Mouse (Mus musculus) effector memory CD4-positive, alpha-beta T cell, adult 5 months (primary cell): ENCODE data around the gene Lmo2. TPM values are rescaled to one million over a fixed set of nuclear protein-coding genes. Genes with fewer than 3 reads are reported as not detected.

ENCODE experiments used
- polyA plus RNA-seq: library from polyadenylated mRNA; unstranded; fragments of 100-300 nt; shearing (Covaris generic); gene quantifications from one replicate; pipeline ENCODE4 v1.2.1, GENCODE M21; 2017

Gene Lmo2
- polyA plus RNA-seq, result not detected

GRCm38 (mm10) chr2:103957649-103958546 lies at the start of gene Lmo2:
TSS of gene Lmo2 (plus strand) at chr2:103957986.

GRCm38 (mm10) chr2:104027458-104028138 lies 69.8 kb downstream of the Lmo2 start, which contains the start of gene Fbxo3:
TSS of gene Fbxo3 (plus strand) at chr2:104027721.

GRCm38 (mm10) chr2:104028139-104028723 lies 70.4 kb downstream of the Lmo2 start, which contains the start of gene 4931422A03Rik:
TSS of gene 4931422A03Rik (minus strand) at chr2:104028361.

Other genes starting within 250 kb of the Lmo2 start
- gene Nat10, start 196.7 kb upstream of the Lmo2 start, polyA plus RNA-seq, result 36.9 TPM
- 219 TPM for gene Caprin1, start 160.3 kb upstream of the Lmo2 start, polyA plus RNA-seq
- 38.5 TPM for gene Fbxo3, start 69.7 kb downstream of the Lmo2 start, polyA plus RNA-seq
- 4.7 TPM for gene 4931422A03Rik, start 70.4 kb downstream of the Lmo2 start, polyA plus RNA-seq
- 0.22 TPM for gene Gm10912, start 107.8 kb downstream of the Lmo2 start, polyA plus RNA-seq
- gene Gm10799, start 110.6 kb downstream of the Lmo2 start, polyA plus RNA-seq, result not detected
- not detected for gene Cd59b, start 111.9 kb downstream of the Lmo2 start, polyA plus RNA-seq
- gene Cd59a, start 137.8 kb downstream of the Lmo2 start, polyA plus RNA-seq, result not detected
- gene A930018P22Rik, start 164.8 kb downstream of the Lmo2 start, polyA plus RNA-seq, result not detected